Mouse (Mus musculus) thymus, postnatal 10 days (tissue): ENCODE measurements around the gene Zfp334.

Experiments
- DNase-seq, 2 experiments: peaks; one replicate each; pipeline ENCODE4 v3.0.0; 2021; ENCODE audit warnings: low spot score in 2 of 2

Gene Zfp334

DNA sequence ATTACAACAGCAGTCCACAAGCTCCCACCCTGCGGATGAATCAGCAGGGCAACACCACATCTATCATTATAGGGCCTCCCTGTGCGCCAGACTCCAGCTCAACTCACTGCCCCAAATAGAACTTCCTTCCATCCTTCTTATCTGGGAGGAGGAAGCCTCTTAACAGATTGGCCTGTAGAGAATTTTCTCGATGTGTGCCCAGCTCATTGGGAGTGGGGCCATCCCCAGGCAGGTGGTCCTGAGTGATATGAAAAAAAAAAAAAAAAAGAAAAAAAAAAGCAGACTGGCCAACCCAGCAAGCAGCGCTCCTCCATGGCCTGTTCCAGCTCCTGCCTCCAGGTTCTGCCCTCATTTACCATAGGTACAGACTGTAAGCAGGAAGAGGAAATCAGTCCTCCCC lies 12.1 kb downstream of the Zfp334 start:
- DNase-seq, result no peak

DNA sequence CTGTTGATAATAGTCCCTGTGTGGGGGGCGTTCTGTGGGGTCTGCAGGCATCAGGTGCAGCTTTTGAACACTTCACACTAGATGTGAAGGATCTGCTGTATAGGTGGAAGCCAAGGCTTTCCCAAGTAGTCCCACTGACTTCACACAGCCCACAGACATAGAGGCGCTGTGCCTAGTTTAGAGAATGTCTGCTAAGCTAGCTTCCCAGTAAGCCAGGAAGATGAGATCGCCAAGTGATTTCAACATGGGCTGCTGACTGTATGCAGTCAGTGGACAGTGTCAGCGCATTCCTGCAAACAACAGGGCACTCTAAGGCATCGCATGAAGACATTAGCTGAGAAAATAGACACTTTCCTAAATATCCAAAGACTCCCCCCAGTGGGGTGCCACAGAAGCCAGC lies 12.6 kb downstream of the Zfp334 start:
- DNase-seq, result no peak

DNA sequence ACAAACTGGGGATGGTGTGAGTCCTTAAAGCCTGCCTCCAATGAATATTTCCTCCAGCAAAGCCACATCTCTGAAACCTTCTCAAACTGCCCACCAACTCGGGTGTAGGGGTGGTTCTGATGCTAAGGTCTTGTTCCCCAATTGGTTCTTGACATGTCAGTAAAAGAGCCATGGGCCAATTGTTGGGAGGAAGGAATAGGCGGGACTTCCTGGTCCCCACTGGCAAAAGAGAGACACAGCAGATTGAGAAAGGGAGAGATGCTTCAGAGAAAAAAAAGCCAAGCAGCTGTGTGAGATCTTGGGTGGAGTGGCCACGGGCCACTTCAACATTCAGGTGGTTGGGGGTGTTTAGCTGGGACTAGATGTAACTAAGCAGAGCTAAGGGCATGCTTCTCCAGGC lies 17.0 kb downstream of the Zfp334 start:
- no peak for DNase-seq

DNA sequence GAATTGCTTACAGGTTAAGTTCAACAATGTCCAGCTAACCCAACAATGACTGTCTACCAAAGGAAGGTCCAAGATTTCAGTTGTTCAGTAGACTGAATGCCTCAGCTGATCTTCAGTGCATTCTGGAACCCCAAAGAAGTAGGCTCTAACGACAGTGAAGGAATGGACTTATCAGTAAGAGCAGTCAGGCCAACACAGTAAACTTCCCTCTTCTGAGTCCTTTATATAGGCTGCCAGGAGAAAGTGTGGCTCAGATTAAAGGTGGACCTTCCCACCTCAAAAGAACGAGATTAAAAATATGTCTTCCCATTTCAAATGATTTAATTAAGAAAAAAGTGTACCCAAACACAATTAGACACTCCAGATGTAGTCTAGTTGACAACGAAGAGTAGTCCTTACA lies 17.7 kb downstream of the Zfp334 start:
- DNase-seq, result no peak

DNA sequence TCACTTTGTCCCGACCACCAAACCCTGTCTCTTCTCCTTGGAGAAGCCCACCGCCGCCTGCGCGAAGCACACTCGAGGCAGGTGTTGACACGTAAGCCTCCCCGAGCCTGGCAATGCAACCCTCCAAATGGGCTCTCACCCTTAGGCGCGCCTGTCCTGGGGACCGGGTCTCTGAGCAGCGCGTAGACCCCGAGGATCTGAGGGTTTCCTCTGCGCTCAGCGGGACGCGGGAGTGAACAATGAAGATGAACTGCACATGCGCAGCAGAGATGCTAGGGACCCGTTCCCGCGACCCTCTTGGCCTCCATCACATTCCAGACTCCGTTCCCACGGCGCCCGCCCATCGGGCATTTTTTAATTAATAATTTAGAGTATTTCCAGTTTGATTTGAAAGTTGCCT lies 19.6 kb downstream of the Zfp334 start, which contains the start of gene Zfp663:
Zfp663 (minus strand) TSS at position 234 of the 400 bp plus-strand sequence.
- no peak for DNase-seq

DNA sequence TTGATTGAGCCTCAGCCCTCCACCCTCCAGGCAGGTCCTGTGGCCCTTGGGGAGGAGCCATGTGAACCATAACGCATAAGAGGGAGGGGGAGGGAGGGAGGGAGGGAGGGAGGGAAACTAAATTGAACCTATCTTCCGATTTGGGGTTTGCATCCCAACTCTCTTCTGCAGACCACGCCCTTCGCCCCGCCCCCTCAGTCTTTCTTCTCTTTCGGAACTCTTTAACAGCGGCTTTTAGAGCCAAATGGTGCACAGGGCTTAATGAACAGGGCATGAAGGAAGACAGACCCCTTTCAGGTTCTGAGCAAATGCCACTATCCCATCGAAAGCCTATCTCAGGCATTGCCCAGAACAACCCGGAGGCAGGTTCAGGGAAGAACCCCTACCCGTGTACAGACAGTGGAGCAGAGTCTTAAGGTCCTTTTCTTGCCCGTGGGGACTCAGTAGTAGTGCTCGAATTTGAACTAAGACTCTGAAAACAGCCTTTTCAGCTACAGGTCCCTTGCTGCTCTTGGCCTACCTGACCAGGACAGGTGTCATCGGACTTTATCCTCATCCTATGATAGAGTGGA lies 20.1 kb downstream of the Zfp334 start:
- DNase-seq, result peak in 1 of 2 experiments; percentile 10

DNA sequence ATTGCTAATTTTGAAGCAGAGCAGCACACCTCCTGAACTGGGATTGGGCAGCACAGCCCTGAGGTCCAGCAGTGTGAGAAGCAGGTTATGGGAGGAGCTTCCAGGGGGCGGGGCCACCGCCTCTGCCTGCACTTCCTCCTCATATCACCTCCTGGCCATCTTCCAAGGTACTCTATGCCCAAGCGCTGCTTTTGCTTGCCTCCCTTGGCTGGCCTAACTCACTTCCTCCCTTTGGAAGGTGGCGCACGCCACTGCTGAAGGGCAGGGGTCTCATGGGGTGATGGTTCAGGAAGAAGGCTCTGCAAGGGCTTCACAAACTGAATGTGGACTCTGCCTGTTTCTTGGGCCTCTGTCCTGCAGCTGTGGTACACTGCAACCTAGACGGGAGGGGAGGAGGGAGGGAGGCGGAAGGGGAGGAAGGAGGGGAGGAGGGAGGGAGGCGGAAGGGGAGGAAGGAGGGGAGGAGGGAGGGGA lies 21.0 kb downstream of the Zfp334 start:
- DNase-seq, result no peak

DNA sequence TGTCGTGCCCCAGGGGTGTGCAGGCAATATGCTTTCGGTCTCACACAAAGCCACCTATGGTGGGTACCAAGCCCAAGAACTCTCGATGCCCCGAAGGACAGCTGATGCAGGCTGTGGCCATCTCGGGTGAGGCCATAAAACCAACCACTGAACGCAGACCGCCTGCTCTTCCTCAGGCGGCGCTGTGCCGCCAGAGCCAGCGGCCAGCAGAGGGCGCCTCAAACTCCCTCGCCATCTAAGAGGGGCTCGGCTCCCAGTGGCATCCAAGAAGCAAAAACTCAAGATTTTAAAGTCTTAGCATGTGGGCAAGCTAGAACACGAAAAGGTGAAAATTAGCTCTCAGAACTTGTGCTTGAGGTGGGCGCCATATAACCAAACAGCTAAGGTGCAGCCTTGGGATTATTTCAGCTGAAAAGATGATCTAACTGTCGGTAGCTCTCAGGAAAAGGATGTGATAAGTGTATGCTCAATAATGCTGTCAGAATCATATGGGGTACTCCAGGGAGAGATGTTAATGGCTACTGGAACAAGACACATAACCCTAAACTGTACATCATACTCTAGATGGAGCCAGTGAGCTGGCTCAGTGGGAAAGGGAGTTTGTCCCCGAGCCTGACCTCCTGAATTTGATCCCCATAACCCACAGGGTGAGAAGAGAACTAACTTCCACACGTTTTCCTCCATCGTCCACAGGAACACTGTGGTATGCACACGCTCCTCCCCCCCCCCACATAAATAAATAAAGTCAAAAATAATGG lies 23.5 kb downstream of the Zfp334 start:
- peak in 1 of 2 experiments; percentile 56 for DNase-seq

DNA sequence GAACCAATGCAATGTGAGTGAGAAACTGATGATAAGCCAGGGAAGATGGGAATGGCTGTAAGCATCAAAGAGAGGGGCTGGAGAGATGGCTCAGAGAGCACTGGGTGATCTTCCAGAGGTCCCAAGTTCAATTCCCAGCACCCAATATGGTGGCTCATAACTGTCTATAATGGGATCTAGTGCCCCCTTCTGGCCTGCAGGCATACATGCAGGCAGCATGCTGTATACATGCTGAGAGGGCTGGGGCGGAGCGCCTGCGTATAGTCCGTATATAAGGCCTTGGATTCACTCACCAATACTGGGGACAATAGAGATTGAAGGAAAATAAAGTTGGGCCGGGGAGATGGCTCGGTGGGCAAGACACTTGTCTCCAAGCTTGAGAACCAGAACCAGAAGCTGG lies 24.8 kb downstream of the Zfp334 start:
- no peak for DNase-seq

DNA sequence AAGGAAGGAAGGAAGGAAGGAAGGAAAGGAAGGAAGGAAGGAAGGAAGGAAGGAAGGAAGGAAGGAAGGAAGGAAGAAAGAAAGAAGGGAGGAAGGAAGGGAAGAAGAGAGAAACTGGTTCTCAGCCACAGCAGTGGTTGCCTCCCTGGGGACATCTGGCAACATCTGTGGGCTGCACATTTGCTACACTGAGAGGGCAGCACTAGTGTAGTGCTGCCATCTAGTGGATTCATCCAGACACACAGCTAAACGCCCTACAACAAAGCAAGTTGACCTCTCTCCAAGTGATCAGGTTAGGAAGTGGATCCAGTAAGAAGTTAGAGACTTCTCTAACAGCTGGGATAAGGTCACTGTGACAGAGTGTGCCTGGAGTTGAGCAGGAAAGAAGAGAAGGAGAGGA lies 27.2 kb downstream of the Zfp334 start:
- peak in 1 of 2 experiments; percentile 52 for DNase-seq

DNA sequence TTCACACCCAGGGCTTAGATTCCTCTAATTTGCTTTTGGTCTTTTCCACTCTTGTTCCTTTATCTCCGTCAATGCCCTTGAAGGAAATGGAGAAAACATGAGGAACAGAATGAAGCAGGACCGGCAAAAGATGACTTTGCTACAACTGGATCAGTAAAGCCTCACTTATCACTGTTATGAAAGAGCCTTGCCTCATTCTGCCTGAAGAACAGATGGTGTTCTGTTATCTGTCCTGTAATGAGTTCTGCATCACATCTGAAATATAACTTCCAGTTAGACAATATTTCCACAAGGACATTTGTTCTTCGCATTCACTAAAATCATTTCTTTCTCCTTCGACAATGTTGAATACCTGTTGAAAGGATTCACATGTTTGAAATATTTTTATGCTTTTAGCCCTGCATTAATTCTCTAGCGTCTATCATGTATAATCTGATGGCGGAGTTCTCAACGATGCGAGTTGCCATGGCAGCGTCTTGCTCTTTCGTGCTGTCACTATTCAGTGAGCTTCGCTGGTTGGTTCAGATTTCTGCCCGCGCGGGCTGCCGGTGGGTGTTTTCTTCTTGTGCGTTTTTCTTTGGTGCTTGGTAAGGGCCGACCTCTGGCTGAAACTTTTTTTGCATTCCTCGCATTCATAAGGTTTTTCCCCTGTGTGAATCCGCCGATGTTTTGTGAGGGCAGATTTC lies 36.1 kb downstream of the Zfp334 start:
- no peak for DNase-seq

DNA sequence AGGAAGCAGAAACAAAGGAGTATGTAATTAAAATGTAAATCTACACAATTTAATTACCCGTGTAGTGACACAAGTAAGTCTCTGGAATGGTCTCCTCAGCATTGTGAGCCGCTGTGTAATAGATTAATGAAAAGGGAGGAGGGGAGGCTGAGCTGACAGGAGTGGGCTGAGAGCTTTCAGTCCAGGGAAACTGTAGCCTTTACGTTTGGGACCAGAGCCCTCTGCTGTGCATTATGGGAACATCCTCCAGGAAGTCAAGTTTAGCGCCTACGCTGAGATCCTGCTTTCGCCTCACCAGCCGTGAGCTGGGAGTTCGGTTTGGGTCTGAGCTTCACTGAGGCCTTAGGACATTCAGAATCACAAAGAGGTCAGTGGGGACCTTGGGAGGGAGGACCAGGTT lies 38.6 kb downstream of the Zfp334 start:
- no peak for DNase-seq

DNA sequence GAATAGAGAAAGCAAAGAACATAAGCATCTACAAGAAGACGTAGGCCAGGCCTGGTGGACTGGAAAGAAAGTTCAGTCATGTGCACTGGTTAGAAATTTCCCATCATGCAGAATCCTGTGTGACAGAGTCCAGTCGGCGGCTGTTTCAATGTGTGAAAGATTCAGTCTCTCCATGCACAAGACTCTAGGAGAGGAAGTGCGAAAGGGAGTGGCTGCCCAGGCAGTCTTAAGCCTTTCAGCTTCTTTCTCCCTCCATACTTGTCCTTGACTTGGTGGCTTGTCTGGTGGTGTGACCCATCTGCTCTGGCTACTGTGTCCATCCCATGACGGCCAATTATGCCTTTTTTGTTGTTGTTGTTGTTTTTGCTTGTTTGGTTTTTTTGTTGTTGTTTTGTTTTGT lies 41.9 kb downstream of the Zfp334 start:
- DNase-seq, result no peak

DNA sequence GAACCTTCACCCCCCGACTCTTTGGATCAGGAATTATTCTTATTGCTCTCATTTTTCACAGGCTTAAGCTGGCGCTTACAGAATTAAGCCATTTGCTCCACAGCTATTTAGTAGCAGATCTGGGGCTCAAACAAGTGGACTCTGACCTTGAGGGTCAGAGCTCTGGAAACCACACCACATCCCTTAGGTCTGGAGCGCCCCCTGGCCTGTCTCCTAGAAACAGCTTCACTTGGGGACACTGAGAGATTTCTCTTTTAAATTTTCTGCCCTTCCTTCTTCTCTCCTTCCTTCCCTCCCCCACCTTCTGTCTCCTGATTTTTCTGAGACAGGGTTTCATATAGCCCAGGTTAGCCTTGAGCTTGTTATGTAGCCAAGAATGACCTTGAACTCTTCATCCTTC lies 50.9 kb downstream of the Zfp334 start:
- DNase-seq, result peak in 1 of 2 experiments; percentile 24

DNA sequence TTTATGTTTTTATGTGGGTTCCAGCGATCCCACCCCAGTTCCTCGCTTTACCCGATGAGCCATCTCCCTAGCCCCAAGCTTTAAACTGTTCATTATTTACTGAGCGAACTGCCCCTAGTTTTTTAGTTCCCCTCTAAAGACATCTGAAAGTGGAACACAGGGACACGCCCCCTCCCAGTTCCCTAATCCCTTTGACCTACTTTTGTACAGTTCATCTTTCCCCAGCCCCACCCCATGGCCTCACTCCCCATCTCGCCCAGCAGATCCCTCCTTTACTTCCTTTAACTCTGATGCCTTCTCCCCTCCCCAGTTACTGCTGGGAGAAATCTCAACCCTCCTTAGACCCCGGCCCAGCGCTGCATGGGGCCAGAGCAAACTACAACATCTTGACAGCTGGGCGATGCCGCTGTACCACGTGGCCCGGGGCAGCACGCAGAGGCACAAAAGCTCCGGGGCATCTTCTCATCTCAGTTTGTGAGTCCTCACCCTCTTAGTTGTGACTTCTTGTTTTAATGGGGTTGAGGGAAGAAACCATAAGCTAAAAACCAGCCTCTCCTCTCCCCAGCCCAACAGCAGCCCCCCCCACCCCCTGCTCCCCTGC lies 55.3 kb downstream of the Zfp334 start:
- DNase-seq, result no peak

DNA sequence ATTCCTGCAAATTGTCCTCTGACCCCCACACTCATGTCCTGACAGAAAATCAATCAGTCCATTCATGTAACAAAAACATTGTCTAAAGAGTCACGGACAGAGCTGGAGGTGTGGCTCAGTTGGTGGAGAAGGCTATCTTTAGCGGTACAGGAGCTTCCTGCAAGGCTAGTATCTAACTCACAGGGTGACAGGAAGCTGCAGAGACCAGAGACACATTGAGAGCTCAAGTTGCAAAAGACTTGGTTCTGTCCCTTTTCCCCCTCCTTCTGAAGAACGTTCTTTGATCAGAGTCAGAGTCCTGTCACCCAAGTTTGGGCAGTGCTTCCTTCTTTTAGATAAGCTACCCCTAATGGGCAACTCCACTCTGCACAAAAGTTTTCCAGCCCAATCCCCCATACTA lies 58.4 kb downstream of the Zfp334 start:
- DNase-seq, result no peak

DNA sequence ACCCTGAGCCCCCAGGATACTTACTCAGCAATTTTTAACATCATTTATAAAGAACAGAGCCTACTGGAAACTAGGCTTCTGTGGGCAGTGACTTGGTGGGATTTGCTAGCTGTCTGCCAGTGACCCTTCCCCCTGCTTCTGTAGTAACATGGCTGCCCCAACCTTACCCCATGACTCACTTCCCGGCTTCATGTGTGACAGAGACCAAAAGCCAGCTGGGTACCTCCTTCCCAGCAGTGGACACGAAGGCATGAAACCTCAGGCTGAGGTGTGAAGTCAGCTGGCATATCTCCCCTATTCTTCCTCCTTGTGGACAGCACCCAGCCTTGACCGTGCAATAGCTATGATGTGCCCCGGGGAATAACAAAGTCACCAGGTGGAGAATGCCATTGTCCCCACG lies 59.3 kb downstream of the Zfp334 start:
- no peak for DNase-seq

DNA sequence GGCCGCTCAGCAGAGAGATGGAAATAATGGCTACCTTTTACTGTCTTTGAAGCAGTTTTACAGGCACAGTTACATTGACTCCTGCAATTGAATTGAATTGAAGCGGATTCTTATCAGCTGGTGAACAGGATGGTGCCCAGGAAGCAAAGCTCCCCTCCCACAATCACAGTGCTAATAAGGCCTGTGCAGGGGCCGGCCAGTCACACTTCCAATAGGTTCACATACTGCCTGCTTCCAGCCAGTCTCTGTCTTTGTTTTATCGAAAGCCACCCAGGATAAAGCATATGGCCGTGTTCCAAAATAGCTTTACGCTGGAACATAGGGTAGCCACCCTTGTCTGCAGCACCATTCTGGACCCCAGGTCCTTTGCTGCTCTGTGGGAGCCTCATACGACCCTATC lies 60.7 kb downstream of the Zfp334 start:
- DNase-seq, result no peak

DNA sequence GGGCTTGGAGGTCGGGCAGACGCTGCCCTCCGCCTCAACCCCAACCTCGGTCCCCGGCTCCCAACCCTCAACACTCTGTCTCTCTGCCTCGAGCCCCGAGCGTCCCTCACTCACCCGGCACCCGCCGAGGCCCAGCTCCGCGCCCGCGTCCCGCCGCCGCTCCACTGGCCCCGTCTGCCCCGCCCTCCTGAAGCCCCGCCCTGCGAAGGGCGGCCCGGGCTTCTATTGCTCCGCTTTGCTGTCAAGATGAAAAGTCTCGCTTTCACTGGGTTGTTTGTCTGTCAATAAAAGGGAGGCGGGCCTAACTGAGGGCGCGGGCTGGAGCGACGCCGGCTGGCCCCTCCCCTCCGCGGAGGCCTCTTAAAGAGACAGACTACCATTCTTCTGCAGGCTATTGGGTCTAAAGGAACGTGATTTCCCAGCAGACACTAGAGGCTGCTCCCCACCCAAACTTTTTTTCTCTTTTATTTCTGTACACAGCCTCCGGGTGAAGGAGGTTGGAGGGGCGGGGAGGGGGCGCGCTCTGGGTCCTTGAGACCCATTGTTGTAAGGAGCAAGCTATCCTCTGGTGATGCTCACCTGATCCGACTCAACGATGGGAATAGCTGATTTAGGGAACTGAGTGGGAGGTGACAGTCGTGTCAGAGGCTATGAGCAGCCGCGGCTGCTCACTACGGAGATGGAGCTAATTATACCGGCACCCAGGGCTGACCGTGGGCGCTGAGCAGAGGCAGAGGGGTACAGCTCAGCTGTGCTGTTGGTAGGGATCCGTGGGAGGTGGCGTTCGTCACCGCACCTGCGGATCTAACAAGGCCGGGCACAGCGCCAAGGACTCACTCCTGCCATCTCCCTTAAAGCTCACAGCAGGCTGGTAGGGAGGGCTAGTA lies 61.5 kb downstream of the Zfp334 start, which contains the start of gene Elmo2:
Elmo2 (minus strand) TSS at position 176 of the 887 bp plus-strand sequence.
- DNase-seq, result peak; percentile 97 to 98

DNA sequence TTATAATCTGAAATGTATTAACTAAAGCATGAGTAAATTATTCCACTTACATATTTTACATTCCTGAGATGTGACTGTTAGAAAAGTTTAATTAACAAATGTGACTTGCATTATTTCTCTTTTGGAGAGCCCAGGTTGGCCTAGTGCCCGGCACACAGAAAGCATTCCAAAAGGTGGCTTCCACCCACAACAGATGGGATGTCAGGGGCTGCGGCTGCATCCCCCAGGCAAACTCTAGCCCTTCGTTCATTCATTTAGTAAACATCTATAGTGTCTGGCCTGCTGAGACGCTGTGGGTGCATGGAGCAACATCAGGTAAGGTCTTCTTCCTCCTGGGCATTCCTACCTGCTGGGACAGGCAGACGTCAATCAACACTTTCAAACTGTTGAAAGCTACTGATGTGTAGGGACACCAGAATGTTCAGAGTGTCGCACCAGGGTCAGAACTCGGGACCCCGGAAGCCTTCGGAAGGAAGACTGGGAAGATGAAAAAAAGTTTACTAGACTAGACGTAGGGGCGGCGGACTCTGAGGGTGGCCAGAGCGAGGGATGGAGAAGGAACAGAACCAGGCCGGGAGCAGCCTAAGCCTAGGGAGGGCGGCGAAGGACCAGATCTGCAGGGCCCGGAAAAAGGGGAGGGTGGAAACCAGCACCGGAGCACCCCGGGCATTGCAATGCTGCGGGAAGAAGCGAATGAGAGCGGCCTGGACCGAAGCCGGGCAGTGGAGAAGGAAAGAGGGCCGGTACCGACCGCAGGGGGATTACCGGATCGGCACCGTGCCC lies 62.3 kb downstream of the Zfp334 start:
- DNase-seq, result no peak
